Mouse (Mus musculus): ENCODE measurements around the gene Grip2.

The Grip2 gene

DNA sequence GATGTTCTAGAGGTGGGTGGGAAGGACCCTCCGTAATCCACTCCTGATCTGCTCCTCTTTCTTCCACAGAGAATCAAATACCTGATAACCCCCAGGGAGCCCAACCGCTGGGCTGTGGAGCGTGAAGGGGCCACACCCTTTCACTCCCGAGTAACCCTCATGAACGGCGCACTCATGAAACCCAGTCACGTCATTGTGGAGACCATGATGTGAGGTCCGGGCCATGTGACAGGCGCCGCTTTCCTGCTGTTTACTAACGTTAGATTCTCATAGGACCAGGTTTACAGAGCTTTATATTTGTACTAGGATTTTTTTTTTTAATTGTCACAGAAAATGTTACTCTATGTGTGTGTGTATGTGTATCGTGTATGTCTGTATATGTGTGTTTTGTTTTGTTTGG, 72.2 kb downstream of the Grip2 start:
- no peaks in the 10 kb centered on the region for H3K27me3 ChIP-seq (ENCODE audit: control insufficient read depth, insufficient read depth, low read length, poor library complexity, severe bottlenecking)
- peak; percentile 30 for DNase-seq (ENCODE audit: low read depth, low spot score)

DNA sequence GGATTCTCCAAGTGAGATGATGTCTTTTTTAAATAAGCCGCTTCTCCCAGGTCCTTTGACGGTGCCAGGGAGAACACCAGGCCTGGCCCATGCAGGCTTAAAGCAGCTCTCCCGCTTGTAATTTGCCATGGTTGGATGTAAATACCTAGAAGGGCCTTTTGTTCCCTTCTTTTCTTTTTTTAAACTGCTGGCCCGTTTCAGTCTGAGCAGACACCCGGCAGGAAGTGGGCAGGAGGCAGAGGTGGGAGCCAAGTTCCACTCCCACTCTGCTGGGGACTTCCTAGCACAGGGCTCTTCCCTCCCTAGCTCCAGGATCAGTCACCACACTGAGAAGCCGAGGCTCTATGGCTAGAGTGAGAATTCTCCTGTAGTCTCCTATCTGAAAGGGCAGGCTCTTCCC, 73.0 kb downstream of the Grip2 start:
- DNase-seq (ENCODE audit: low read depth, low spot score), result no peak
- Histone ChIP-seq H3K27me3 (ENCODE audit: control insufficient read depth, insufficient read depth, low read length, poor library complexity, severe bottlenecking) (no peaks in the 10 kb centered on the region), H3K36me3 (ENCODE audit: control insufficient read depth, insufficient read depth, low read length, poor library complexity, severe bottlenecking) (peaks cover 11% of the 10 kb centered on the region)

More for the DNA sequence above, 72.2 kb downstream of the Grip2 start:
- peaks cover 10% of the 10 kb centered on the region for H3K36me3 ChIP-seq (ENCODE audit: control insufficient read depth, insufficient read depth, low read length, poor library complexity, severe bottlenecking)

DNA sequence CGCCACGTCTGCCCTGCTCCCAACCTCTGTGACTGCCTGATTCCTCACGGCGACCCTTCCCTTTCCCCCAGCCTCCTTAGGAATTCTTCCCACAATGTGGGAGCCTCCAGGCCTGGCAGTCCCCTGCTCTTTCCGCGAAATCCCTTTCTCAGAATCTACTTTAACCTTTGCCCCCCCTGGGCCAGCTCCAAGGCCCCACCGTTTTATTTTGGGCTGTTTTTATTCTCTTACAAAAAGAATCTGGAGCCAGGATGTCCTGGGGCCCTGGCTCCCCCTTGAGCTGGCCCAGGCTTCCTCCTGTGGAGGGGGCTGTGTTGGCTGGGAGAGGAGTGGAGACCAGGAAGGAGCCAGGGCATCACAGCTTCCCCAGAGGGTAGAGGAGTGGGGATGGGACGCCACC, 74.2 kb downstream of the Grip2 start:
- Histone ChIP-seq H3K27me3 (ENCODE audit: control insufficient read depth, insufficient read depth, low read length, poor library complexity, severe bottlenecking) (no peaks in the 10 kb centered on the region), H3K36me3 (ENCODE audit: control insufficient read depth, insufficient read depth, low read length, poor library complexity, severe bottlenecking) (peaks cover 9% of the 10 kb centered on the region)
- DNase-seq (ENCODE audit: low read depth, low spot score), result no peak

DNA sequence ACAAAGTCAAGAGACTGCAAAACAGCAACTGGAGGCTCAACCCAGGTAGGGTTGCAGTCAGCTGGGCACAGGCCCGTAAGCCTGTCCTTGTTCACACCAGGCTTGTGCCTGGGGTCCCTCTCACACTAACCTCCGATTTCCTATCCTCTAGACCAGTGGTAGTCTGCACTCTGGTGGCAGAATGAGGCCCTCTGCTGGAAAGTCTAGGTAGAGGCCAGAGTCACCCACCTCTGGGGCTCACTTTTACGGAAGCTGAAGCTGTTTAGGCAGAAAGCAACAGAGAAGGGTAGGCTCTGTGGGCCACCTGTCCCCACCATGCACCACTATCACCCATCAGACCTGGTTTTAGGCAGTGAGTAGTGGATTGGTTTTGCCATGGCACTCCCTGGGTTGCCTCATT, 76.1 kb downstream of the Grip2 start:
- no peaks in the 10 kb centered on the region for H3K27me3 ChIP-seq (ENCODE audit: control insufficient read depth, insufficient read depth, low read length, poor library complexity, severe bottlenecking)
- peak; percentile 11 for DNase-seq (ENCODE audit: low read depth, low spot score)

DNA sequence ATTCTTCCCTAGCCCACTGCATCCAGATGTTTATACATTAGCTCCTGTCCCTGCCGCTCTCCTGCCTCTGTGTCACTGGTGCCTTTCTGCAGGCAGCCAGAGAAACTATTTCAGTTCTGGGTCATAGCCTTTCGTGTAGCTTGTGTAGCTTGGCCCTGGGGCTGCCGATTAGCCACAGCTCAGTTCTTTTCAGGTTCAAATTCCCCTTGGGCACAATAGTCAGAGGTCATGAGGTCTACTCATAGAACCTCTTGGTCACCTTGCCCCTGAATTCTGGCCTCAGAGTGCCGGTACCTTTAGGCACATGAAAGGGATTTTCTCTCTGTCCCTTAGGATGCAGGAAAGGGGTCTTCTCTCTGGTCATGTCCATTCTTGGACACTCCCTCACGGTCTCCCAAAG, 80.3 kb downstream of the Grip2 start:
- no peaks in the 10 kb centered on the region for H3K27me3 ChIP-seq (ENCODE audit: control insufficient read depth, insufficient read depth, low read length, poor library complexity, severe bottlenecking)
- H3K36me3 ChIP-seq (ENCODE audit: control insufficient read depth, insufficient read depth, low read length, poor library complexity, severe bottlenecking), result peaks cover 8% of the 10 kb centered on the region
- DNase-seq (ENCODE audit: low read depth, low spot score), result no peak

More for the DNA sequence above, 76.1 kb downstream of the Grip2 start:
- peaks cover 5% of the 10 kb centered on the region for H3K36me3 ChIP-seq (ENCODE audit: control insufficient read depth, insufficient read depth, low read length, poor library complexity, severe bottlenecking)

DNA sequence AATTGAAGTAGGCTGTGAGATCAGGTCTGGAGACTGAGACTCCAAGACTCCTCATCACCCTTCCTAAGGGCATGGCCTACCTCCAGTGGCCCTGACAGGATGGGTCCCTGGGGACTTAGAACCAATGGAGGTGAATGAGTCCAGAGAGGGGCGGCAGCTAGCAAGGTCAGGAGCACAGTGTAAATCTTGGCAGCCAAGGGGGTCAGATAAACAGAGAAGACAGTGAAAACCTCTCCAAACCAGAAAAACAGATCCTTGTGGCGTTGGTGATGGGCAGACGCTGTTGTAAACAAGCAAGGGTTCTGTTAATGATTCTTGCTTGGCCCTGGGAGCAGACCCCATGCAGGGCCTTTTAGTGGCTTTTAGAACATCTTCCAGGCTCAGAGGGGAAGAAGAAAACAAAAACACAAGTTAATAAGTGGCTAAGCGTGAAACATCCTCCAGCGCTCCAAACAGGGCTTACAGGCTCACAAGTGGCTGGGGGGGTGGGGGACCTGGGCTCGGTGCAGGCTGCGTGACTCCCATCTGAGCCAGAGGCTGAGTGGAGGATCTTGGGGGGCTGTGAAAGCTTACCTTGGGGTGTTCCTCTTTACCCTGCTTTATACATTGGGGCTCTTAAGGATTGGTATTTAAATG, 81.0 kb downstream of the Grip2 start:
- H3K36me3 ChIP-seq (ENCODE audit: control insufficient read depth, insufficient read depth, low read length, poor library complexity, severe bottlenecking), result peaks cover 10% of the 10 kb centered on the region
- no peak for DNase-seq (ENCODE audit: low read depth, low spot score)

DNA sequence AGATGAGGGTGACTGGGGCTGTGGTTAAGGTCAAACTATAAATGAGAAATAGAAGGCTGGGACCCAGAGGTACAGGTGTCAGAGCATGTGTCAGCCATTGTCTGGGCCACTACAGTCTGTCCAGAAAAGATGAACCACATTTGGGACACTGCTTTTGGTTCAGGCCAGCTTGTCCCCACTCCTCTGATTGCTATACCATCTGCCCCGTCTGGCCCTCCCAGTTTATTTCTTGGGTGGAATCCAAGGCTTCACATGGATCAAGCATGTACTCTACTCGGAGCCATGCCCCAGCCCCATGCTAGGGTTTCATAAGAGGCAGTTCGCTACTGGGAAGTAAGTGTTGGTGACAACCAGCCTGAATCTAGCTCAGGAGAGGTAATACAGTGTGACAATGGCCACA, 81.8 kb downstream of the Grip2 start:
- H3K27me3 ChIP-seq (ENCODE audit: control insufficient read depth, insufficient read depth, low read length, poor library complexity, severe bottlenecking), result no peaks in the 10 kb centered on the region
- peaks cover 10% of the 10 kb centered on the region for H3K36me3 ChIP-seq (ENCODE audit: control insufficient read depth, insufficient read depth, low read length, poor library complexity, severe bottlenecking)
- DNase-seq (ENCODE audit: low read depth, low spot score), result no peak

More for the DNA sequence above, 81.0 kb downstream of the Grip2 start:
- no peaks in the 10 kb centered on the region for H3K27me3 ChIP-seq (ENCODE audit: control insufficient read depth, insufficient read depth, low read length, poor library complexity, severe bottlenecking)

DNA sequence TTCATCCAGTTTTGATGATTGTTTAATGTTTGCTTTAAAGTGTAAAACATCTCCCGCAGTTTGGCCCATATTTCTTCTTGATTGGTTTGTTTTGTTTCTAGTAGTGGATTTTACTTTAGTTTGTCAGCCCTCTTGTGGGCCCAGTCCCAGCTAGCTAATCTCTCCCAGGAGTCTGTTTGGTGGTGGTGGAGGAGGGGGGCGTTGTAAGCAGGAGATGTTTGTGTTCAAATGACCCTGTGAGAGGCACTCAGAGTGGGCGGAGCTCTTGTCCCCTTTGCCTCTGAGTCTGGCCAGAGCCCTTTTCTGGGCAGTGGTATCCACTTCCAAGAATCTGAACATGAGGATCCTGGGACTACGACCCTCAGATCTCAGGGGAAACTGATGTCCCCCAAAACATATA, 83.2 kb downstream of the Grip2 start:
- Histone ChIP-seq H3K36me3 (ENCODE audit: control insufficient read depth, insufficient read depth, low read length, poor library complexity, severe bottlenecking) (peaks cover 10% of the 10 kb centered on the region), H3K27me3 (ENCODE audit: control insufficient read depth, insufficient read depth, low read length, poor library complexity, severe bottlenecking) (no peaks in the 10 kb centered on the region)
- no peak for DNase-seq (ENCODE audit: low read depth, low spot score)

DNA sequence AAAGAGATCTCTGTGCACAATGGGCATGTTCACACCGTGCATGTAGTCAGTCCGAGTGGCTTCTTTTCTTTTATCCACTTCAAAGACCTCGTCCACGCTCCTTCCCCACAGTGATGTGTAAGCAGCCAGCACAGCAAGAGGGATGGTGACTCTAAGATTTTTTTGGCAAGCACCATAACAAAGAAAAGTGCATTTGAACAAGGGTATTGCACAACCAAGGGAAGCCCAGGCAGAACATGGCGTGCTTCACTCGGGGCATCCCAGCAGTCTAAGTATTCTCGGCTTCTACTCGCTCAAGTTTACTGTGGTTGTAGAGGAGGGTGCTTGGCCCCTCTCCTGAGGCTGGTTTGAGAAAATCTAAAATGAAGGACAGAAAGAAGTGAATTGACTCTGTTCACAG, 84.1 kb downstream of the Grip2 start:
- Histone ChIP-seq H3K27me3 (ENCODE audit: control insufficient read depth, insufficient read depth, low read length, poor library complexity, severe bottlenecking) (no peaks in the 10 kb centered on the region), H3K36me3 (ENCODE audit: control insufficient read depth, insufficient read depth, low read length, poor library complexity, severe bottlenecking) (peaks cover 12% of the 10 kb centered on the region)
- DNase-seq (ENCODE audit: low read depth, low spot score), result no peak

DNA sequence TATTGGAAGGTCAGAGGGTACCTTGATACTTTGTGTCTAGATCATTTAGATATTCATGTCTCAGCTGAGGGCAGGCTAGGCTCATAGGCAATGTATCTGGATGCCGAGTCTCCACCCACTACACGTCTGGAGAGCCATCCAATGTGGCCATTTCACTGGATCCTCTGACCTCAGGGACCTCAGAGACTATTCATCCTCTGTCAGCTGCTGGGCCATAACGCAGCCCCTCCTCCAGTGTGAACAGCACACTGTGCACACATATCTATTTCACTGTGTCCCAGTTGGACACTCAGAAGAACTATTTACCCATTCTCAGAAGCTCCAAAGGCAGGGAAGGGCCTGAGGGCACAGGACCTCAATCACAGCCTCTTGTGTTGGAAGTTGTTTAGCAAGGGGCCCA, 84.6 kb downstream of the Grip2 start:
- Histone ChIP-seq H3K36me3 (ENCODE audit: control insufficient read depth, insufficient read depth, low read length, poor library complexity, severe bottlenecking) (peaks cover 14% of the 10 kb centered on the region), H3K27me3 (ENCODE audit: control insufficient read depth, insufficient read depth, low read length, poor library complexity, severe bottlenecking) (no peaks in the 10 kb centered on the region)
- no peak for DNase-seq (ENCODE audit: low read depth, low spot score)

DNA sequence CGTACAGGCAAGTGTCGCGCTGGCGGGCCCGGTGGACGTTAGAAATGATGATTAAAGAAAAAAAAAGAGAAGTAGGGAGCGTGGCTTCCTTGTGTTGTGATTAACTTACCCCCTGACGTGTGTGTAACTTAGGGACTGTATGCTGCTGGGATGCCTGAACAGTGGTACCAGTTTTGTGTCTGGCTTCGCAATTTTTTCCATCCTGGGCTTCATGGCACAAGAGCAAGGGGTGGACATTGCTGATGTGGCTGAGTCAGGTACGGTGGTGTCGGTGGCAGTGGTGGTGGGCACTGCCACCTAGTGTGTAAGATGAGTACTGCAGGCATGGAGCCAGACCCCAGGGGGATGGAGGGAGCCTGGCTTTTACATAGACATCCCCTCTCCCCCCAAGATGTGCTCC, 86.0 kb downstream of the Grip2 start:
- H3K27me3 ChIP-seq (ENCODE audit: control insufficient read depth, insufficient read depth, low read length, poor library complexity, severe bottlenecking), result no peaks in the 10 kb centered on the region
- peaks cover 14% of the 10 kb centered on the region; the same call in 1 of the 2 replicates for H3K36me3 ChIP-seq (ENCODE audit: control insufficient read depth, insufficient read depth, low read length, poor library complexity, severe bottlenecking)
- peak; percentile 74 for DNase-seq (ENCODE audit: low read depth, low spot score)

DNA sequence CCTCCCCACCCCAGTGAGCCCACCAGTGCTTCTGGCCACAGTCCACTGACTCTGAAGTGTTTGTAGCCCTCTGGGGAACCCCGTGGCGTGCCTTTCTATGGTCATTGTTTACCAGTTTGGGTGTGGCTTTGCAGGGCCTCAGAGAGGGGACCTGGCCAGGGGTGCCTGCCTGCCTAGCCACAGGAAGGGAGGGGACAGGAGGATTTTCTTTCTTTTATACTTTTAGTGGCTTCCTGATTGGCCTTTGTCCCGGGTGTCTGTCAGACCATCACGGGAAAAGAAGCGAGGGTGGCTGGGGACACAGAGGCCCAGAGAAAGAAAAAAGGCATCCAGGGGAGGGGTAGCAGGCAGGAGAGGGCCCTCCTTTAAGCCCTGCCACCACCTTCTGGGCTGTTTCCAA, 89.0 kb downstream of the Grip2 start:
- peaks cover 13% of the 10 kb centered on the region for H3K36me3 ChIP-seq (ENCODE audit: control insufficient read depth, insufficient read depth, low read length, poor library complexity, severe bottlenecking)
- DNase-seq (ENCODE audit: low read depth, low spot score), result peak; percentile 12
- H3K27me3 ChIP-seq (ENCODE audit: control insufficient read depth, insufficient read depth, low read length, poor library complexity, severe bottlenecking), result no peaks in the 10 kb centered on the region

DNA sequence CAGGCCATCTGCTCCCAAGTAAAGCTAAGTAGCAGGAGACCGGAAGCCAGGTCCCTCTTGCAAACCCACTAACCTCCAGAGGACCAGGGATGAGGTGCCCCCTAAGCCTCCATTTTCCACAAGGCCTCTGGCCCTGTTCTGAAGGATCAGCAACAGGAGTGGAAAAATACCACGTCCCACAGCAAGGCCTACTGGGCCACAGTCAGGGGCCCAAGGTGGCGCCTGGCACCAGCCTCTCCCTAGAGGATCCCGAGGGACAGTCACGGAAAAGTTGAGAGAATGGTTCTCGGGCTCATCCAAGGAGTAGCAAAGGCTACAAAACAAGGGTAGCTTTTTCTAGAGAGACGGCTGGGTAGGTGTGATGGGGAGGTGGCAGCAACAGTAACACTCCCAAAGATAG, 89.6 kb downstream of the Grip2 start:
- no peak for DNase-seq (ENCODE audit: low read depth, low spot score)
- Histone ChIP-seq H3K27me3 (ENCODE audit: control insufficient read depth, insufficient read depth, low read length, poor library complexity, severe bottlenecking) (no peaks in the 10 kb centered on the region), H3K36me3 (ENCODE audit: control insufficient read depth, insufficient read depth, low read length, poor library complexity, severe bottlenecking) (peaks cover 12% of the 10 kb centered on the region)

DNA sequence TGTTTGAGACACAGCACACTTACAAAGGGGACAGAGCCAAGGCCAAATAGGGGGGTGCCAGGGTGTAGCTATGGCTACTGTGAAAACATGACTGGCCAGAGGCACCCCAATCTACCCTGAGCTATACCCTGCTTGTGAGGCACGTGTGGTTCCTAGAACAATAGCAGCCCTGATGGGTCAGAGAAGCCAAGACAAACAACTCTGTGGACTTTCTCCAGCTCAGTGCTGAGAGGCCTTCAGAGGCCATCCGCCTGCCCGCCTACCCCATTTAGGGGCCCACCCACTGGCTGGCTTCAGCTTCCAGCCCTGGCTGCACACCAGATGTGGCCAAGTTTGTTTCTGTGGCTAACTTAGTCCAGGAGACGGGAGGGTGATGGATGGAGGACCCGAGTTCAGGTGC, 90.6 kb downstream of the Grip2 start:
- peaks cover 11% of the 10 kb centered on the region for H3K36me3 ChIP-seq (ENCODE audit: control insufficient read depth, insufficient read depth, low read length, poor library complexity, severe bottlenecking)
- no peak for DNase-seq (ENCODE audit: low read depth, low spot score)
- no peaks in the 10 kb centered on the region for H3K27me3 ChIP-seq (ENCODE audit: control insufficient read depth, insufficient read depth, low read length, poor library complexity, severe bottlenecking)

DNA sequence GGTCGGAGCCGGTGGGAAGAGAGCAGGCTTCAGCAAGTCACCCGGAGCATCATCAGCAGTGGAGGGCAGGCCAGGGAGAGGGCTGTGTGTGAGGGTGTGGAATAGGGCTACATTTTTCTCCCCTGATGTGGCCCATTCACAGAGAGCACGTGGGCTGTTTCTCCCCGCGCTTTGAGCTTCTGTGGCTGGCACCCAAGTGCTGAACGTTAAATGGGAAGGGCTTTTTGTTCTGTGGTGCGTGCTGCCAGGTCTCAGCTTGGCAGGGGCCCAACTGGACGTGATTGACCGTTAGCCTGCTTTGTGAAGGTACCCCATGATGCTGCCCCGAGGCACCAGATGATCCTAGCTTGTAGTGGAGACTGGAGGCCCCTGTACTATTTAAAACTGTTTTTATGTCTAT, 94.9 kb downstream of the Grip2 start:
- H3K36me3 ChIP-seq (ENCODE audit: control insufficient read depth, insufficient read depth, low read length, poor library complexity, severe bottlenecking), result peaks cover 5% of the 10 kb centered on the region
- H3K27me3 ChIP-seq (ENCODE audit: control insufficient read depth, insufficient read depth, low read length, poor library complexity, severe bottlenecking), result no peaks in the 10 kb centered on the region
- DNase-seq (ENCODE audit: low read depth, low spot score), result no peak

DNA sequence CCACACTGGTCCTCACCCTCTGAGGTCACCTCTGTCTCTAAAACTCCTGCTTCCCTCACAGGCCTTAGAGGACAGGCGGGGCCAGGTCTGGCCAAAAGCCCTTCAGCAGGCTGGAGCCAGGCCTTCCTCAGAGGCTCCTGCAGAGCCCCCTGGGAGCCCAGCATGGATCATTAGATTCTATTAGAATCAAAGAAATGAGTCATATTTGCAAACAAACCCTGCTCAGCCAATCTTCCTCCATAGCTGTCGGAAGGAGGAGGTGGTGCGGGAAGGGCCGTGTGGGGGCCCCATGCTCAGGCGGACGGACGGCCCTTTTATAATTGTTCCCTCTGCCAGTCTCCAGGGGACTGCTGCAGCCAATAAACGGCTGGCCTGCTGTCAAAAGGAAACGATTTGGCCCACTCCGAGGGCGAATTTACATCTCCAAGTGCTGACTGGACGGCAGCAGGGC, 97.3 kb downstream of the Grip2 start:
- Histone ChIP-seq H3K36me3 (ENCODE audit: control insufficient read depth, insufficient read depth, low read length, poor library complexity, severe bottlenecking) (peaks cover 12% of the 10 kb centered on the region), H3K27me3 (ENCODE audit: control insufficient read depth, insufficient read depth, low read length, poor library complexity, severe bottlenecking) (no peaks in the 10 kb centered on the region)
- DNase-seq (ENCODE audit: low read depth, low spot score), result no peak

All from splenic B cell, adult 2 months (primary cell).